Mouse (Mus musculus): ENCODE measurements around the gene Srpk1. TPM values are rescaled to one million over a fixed set of nuclear protein-coding genes. Genes with fewer than 3 reads are reported as not detected.

The Srpk1 gene
- total RNA-seq, 2 experiments from 2014 or later, result 60.9 to 78.4 TPM

DNA sequence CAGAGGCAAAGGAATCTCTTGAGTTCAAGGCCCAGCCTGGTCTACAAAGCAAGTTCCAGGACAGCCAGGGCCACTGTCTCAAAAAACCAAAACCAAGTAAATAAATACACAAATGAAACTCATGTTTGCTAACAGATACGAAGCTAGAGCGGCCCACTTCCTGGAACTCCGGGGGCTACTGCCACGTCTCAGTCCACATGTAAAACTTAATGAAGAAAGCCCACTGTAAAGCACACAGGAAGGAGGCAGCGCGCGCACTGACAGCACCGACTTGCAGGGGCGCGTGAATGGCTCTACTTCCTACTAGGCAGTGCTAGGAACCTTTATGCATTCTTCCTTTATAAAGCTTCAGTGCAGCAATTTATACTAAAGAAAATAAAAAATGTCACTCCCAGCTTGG lies 4.9 kb downstream of the Srpk1 start:
- no peak for DNase-seq (ENCODE audit: low spot score in 2 of 2)

DNA sequence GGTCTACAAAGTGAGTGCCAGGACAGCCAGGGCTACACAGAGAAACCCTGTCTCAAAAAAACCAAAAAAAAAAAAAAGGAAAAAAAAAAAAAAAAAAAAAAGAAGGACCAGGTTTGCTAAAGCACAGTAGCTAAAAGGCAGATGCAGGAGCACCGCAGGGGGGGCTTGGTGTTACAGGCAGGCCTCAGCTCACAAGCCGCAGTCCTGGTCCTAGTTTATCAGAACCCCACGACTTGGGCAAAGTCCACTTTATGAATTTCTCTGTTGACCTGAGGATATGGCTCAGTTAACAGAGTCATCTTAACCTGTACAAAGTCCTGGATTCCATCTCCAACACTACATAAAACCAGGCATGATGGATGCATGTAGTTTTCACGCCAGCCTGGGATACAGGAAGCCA lies 7.2 kb downstream of the Srpk1 start:
- no peak for DNase-seq (ENCODE audit: low spot score in 2 of 2)

DNA sequence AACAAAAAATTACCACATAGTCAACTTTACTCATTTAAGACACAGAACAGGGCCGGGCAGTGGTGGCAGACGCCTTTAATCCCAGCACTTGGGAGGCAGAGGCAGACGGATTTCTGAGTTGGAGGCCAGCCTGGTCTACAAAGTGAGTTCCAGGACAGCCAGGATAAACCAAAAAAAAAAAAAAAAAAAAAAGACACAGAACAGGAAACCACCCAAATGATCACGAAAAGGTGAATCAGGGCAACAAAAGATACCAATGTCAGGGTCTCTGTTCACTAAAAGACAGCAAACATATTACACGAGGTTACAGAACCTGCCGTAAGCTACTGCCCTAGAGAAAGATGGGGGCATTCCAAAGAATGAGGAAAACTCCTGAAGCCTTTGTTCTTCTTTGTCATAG lies 9.4 kb downstream of the Srpk1 start:
- no peak for DNase-seq (ENCODE audit: low spot score in 2 of 2)

DNA sequence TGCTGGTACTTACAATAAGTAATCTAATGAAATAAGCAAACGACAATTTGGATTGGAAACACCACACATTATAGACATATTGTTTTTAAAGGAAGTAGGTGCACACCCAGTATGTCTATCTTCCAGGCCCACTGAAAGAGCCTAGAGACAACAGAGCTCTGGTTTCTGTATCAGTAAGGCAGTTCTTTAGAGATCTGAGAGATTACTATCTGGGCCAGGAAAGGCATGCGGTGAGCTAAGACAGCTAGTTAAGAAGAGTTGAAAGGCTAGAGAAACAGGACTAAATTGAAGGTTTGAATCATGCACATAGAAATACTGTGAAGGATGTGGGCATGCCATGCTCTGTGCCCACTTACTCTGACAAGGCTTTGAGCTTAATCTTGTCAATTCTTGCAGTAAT lies 9.9 kb downstream of the Srpk1 start:
- DNase-seq (ENCODE audit: low spot score in 2 of 2), result no peak

DNA sequence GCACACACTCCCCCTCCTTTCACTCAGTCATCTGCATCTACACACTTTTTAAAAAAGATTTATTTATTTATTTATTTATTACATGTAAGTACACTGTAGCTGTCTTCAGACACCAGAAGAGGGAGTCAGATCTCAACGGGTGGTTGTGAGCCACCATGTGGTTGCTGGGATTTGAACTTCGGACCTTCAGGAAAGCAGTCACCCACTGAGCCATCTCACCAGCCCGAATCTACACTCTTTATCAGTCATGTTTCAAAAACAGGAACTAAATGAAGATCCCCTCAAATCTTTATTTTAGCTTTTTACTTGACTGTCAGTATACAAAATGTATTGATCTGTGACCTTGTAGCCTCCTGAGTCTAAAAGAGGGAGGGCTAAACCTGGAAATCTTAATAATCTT lies 13.0 kb downstream of the Srpk1 start:
- DNase-seq (ENCODE audit: low spot score in 2 of 2), result no peak

DNA sequence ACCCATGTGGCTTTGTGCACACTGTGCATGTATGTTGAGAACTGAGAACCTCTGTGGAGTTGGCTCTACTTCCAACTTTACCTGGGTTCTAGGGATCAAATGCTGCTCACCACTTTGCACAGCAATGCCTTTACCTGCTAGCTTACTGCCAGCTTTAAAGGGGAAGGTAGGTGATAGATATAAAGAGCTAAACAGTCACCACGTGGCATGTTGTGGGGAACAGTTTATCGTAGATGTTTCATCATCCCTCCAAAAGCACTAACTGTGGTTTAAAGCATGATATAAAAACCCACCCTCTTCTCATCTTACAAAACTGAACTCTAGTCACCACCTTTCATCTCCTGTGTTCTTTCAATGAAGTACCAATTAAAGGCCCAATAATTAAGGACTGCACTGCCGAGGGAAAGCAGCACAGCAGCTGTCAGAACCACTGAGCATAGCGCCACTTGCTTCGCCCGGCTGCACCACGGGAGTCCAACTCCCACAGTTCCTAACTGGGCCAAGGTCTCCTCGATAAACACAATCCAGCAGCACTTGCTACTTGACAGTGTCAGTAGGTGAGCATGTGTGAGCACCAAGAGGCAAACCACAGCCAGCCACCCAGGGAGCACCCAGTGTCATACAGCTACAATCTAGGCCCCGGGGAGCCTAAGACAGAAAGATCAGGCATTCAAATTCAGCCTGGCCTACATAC lies 20.8 kb downstream of the Srpk1 start:
- no peak for DNase-seq (ENCODE audit: low spot score in 2 of 2)

DNA sequence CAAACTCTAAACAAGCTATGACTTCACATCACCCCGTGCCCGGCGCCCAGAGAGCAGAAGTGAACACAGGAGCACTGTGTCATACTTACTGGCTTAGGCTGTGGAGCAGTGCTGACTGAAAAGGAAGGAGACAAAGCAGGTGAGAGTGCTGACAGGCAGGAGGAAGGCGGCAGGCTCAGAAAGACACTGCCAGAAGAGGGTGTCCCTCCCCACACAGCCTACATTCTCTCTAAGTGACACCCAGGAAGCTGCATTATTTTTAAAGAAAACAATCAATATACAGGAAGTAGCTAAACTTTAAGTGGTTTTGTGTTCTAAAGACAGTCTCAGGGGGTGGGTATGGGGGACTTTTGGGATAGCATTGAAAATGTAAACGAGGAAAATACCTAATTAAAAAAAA lies 21.7 kb downstream of the Srpk1 start:
- DNase-seq (ENCODE audit: low spot score in 2 of 2), result no peak

DNA sequence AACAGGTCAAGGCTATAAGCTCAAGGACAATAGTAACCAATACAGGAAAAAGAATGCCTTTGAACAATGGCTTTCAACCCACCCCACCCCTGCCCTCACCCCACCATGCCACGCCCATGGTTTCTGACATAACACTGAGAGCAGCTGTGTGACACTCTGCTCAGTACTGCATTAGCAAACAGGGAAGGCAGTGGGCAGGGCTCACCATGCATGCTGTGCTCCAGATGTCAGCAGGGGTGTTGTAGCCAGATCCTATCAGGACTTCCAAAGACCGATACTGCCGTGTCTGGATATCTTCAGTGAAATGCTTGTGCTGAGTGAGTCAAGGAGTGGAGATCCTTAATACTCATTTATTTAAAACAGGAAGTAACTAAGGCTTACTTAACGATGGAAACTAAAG lies 28.5 kb downstream of the Srpk1 start:
- DNase-seq (ENCODE audit: low spot score in 2 of 2), result no peak

DNA sequence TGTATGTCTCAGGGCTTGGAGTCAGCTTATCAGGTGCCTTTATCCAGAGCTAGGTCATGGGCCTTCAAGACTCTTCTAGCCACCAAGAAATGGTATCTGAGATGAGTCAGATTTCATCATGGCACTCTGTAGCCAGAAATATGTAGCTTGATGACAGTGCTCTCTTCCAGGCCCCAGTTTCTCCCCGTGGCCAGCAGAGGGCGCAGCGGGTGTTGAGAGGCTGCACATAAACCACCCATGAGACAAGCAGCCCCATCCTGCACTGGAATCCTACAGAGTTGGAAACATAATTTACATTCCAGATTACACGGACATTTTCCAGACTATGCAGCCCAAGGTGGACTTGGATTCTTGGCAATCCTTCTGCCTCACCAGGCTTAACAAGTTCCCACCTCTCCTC lies 29.5 kb downstream of the Srpk1 start:
- DNase-seq (ENCODE audit: low spot score in 2 of 2), result peak; percentile 57 to 64

DNA sequence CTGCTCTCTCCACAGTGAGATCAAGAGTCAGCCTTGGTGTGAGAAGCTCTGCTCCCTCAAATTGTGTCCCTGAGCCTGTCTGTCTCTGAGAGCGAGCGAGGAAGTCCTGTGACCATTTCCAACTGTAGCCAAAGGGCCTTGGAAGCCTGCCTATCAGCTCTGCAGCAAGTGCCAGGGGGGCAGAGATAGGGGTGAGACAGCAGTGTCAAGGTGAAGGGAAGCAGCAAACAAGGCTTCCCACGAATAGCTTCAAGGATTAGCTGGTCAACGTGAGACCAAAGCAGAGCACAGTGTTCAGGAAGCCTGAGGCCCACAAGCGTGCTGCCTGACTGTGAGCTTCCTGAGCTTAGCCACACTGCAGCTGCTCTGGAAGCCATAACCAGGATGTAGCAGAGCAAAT lies 31.0 kb downstream of the Srpk1 start:
- DNase-seq (ENCODE audit: low spot score in 2 of 2), result no peak

DNA sequence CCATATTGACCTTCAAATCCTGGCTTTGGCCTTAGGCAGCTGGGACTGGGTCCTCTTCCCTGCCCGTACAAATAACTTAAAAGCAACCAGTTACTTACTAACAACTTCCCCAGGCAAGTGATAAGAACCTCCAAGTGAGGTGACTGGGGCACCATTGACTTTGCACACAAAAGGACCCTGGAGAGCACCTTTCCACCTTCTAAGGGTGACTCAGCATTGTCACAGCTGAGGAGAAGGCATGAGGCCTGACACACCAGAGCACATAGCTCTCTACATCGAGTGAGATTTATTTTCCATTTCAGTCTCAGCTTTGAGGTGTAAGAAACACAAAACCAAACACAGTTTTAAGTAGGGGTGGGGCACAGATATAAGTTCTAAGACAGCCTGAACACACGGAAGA lies 31.9 kb downstream of the Srpk1 start:
- DNase-seq (ENCODE audit: low spot score in 2 of 2), result no peak

DNA sequence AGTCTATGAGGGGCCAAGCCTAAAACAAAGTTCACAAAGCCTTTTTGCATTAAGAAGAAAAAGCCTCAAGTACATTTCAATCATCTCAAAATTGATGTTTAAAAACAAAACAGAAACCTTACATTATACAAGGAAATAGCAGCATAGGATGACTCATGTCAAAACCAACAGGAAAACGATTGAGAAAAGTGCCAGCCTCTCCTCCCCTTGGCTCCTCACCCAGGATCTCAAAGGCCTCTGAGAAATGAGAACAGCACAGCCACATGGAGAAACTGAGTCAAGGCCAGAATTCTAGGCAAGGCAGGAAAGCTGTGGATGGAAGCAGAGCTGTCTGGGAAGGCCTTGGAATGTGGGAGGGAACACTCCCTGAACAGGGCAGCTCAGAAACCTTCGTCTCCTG lies 33.9 kb downstream of the Srpk1 start:
- no peak for DNase-seq (ENCODE audit: low spot score in 2 of 2)

DNA sequence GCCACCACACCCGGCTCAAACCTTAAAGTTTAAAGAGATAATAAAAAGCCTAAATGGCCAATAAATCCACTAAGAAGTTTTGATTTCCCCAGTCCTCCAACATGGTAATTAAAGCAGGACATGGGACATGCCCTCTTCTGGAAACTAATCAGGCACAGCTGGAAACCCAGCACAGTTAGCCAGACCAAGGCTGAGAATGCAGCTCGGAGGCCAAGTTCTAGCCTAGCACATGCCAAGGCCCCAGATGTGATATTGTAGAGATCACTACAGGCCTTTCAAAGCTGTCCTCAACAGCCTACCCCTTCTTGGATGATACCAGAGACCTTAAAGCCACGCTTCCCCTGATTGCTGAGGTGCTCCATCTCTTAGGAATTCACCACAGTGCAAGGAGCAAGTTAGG lies 36.0 kb downstream of the Srpk1 start:
- DNase-seq (ENCODE audit: low spot score in 2 of 2), result no peak

DNA sequence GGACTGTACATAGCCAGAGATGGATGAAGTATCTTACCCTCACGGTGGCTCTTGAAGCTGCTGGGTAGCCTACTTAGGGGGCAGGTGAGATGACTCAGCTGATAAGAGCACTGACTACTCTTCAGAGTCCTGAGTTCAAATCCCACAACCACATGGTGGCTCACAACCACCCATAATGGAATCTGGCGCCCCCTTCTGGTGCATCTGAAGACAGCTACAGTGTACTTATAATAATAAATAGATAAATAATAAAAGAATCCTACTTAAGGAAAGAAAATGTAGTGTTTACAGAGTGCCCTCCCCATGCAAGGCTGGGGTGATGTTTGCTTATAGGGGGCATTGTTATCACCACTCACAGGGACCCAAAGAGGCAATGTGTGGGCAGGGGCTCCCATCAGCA lies 41.5 kb downstream of the Srpk1 start:
- DNase-seq (ENCODE audit: low spot score in 2 of 2), result no peak

DNA sequence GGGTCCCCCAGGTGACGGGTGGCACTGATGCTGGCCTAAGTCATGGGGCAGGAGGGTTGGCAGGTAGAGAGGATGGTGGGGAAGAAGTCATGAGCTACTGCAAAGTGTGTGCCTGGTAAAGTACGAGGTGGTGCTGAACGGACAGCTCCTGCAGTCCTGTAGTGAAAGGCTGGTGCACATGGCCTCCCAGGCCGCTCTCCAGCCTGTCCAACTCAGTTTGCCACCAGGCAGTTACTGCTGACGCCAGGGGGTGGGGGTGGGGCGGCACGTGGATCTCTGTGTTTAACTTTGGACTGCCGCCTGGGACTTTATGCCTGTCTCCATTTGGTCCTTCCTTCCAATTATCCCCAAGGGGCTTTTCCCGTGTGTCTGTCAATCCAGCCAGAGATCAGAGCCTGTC lies 42.1 kb downstream of the Srpk1 start:
- peak; percentile 19 to 39 for DNase-seq (ENCODE audit: low spot score in 2 of 2)

DNA sequence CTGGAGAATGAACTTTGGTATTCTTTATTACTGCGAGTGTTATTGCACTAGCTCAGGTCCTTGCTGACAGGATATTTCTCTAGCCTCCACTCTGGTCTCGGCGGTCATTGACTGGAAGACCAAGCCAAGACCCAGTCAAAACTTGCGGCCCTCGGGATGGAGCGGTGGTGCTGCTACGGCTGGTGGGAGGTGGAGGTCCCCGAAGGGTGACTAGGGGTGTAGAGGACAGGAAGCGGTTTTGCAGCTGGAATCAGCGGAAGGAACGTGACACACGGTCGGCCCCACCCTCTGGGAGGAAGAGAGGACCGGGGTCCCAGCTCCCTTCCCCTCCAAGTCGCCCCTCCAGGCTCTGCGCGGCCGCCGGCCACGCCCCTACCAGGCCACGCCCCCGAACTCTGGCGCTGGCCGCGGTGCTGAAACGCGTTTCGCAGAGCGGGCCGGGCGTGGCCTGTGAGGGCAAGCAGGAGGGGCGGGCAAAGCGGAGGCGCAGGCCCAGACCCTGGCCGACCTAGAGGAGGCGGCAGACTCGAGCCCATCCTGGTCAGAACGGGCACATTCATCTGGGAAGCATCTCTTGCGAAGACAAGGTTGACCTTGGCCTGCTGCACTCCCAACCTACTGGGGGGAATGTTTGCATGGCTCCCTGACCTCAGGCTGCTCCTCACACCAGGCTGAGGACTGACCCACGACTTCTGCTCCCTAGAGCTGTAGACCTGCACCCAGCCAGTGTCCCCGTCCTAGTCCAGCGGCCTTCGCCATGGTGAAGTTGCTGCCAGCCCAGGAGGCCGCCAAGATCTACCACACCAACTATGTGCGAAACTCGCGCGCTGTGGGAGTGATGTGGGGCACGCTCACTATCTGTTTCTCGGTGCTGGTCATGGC lies 47.0 kb downstream of the Srpk1 start, which contains the start of gene Lhfpl5:
TSS of gene Lhfpl5 (plus strand) at position 398 of the 882 bp plus-strand sequence.
- peak in 1 of 2 experiments; percentile 35 for DNase-seq (ENCODE audit: low spot score in 2 of 2)

DNA sequence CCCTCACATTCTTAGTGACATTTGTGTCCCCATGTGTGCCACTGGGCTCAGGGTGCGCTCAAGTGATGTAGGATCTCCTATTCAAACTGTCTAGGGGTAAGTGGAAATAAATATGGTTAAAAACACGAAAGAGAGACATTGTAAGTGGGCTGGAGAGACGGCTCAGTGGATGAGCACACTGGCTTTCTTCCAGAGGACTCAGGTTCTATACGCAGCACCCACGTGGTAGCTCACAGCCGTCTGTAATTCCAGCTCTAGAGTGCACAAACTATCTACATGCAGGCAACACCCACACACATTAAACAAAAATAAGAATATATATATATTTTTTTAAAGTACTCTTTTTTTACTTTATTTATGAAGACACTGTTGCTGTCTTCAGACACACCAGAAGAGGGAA lies 49.6 kb downstream of the Srpk1 start:
- DNase-seq (ENCODE audit: low spot score in 2 of 2), result no peak

DNA sequence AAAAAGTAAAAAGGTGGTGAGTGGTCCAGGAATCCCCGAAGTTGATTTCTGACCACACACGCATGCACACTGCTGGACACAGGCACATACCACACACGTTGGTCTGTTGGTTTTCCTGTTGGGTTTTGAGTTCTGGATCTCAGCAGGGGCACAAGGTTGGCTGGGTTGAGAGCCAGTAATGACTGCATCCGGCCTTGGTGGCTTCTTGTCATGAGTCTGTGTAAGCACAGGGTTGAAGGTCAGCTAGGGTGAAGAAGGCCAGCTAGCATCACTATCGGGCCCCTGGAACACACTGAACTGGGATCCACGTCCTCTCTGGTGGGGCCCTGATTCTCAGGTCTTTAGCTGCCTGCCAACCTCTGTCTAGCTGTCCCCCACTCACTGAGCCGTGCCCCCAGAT lies 50.0 kb downstream of the Srpk1 start:
- no peak for DNase-seq (ENCODE audit: low spot score in 2 of 2)

DNA sequence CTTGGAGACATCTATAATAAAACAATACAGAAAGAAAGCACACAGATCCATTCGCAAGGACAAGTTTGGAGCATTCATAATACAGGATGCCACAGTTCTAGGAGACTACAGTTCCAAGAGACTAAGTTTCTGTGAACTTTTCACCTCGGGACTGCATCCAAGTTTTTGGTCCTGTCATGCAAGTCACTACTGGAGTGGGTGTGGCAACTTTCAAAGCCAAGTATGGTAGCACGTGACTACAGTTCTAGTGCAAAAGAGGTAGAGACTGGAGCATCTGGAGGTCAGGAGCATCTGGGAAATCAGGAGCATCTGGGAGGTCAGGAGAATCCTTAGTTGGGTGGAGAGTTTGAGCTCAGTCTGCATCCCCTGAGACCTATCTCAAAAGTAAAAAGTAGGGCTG lies 50.6 kb downstream of the Srpk1 start:
- no peak for DNase-seq (ENCODE audit: low spot score in 2 of 2)

DNA sequence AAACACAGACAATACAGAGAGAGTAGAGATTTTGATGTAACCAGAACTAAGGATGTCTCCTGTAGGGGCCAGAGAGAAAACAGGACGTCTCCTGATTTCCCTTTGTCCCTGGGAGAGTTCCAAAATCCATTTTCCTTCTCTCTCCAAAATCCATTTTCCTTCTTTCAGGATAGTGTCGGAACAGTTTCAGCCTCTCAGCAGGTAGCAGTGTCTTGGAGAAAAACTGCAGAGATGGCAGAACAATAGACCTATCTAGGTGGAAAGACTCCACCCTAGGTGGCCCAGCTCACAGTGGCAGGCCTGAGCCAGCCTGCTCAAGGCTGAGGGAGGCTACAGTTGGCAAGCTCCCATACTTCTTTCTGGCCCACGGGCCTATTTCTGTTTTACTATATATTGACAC lies 55.0 kb downstream of the Srpk1 start:
- no peak for DNase-seq (ENCODE audit: low spot score in 2 of 2)

DNA sequence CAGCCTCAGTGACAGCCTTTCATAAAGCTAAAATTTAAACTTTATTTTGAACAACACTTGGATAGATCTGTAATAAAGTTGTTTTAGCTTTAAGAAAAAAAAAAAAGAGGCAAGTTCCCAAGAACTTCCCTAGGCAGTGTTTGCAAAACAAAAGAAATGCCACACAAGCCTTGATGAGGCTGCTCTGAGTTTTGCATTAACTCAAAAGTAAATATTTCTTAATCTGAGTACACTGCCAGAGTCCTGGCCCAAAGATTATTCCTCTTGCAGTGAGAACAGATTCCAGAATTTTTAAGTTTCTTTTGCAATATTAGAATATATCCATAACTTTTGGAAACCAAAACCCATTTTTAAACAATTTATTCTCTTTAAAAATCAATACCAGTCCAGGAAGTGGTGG lies 57.3 kb downstream of the Srpk1 start:
- DNase-seq (ENCODE audit: low spot score in 2 of 2), result no peak

DNA sequence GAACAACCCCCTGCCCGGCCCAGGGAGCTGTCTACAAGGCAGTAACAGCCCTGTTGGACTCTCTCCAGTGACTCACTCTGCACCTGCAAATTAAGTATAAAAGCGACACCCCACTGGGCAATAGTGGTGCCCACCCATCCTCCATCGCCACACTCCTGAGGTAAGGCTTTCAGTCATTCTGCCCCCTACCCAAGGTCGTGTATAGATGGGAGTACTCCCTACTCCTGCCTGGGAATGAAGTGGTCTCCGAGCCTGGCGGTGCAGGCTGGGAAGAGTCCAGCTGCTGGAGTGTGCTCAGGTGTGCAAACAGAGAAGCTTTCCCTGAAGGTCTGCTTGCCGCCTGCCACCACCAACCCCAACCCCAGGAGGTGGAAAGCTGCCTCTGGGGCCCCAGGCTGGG lies 60.9 kb downstream of the Srpk1 start:
- no peak for DNase-seq (ENCODE audit: low spot score in 2 of 2)

DNA sequence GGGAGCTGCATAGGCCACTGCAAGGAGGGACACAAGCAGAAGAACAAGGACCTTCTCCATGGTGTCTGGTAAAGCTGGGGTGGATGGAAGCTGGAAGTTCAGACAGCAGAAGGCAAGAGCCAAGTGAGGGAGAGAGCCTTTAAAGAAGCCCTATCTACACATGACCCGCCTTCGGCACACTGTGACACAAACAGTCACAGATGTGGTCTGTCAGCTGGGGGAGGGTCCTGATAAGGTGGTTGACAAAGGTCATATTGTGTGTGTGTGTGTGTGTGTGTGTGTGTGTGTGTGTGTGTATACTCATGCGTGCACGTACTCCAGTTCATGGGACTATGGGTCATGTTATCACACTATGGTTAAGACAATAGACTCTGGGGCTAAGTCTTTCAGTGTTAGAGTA lies 61.9 kb downstream of the Srpk1 start, which contains the start of gene Clps:
TSS of gene Clps (minus strand) at position 169 of the 400 bp plus-strand sequence.
- DNase-seq (ENCODE audit: low spot score in 2 of 2), result no peak

Measured in adrenal gland, postnatal 4 days (tissue).